Mouse (Mus musculus): ENCODE data around the gene Ms4a4c.
"Not testable (repeated sequence)": the region's sequence is repeated elsewhere in the genome, so short reads cannot be mapped to it uniquely, and the experiment has no call there.

Gene Ms4a4c

GRCm38 (mm10) chr19:11464795-11465194, 60.2 kb downstream of the Ms4a4c start:
- not testable (repeated sequence) for DNase-seq (ENCODE audit: extremely low spot score)

- no peak for DNase-seq (ENCODE audit: extremely low spot score)
Measured at GRCm38 (mm10) chr19:11466471-11466870, 61.9 kb downstream of the Ms4a4c start.

DNA sequence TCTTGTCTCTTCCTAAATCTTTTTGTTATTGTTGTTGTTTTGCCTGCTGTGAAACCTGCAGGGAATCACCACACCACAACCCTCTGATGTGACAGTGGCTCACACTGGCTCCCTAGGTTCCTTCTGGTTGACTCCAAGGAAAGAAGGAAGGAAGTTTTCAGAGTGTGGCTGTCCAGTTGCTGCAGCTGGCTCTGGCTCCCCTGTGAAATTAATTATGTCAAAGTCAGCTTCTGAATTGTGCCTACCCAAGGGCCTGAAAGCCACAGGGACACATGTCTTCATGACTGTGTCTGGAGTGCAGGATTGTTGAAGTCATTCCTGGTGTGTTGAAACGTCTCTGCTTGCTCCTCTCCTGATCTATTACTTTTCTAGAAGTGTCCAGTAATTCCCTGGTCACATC, 63.8 kb downstream of the Ms4a4c start:
- DNase-seq (ENCODE audit: extremely low spot score) = not testable (repeated sequence)

DNA sequence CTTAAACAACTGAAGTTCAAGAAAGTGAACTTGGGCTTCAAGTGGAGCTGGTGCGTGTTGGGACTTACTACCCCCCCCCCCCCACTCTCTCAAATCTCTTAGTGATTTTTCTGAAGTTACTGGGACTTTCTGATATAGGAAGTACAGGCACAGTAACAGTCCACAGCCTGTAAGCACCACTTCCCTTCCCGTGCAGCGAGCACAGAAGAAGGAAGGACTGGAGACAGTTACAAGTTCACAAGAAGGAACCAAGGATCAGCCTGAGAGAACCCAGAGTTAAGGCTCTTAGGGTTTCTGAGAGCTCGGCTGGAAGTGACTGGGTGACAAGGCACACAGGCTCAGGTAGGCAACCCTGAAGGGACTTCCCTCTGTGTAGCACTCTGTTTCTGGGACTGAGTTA, 64.6 kb downstream of the Ms4a4c start, which contains the start of gene Ms4a6c:
Ms4a6c (plus strand) TSS at position 152 of the 400 bp plus-strand sequence.
- DNase-seq (ENCODE audit: extremely low spot score) = not testable (repeated sequence)

Measured in embryo, embryonic 9.5 days (tissue).